Mouse (Mus musculus) spleen, adult 18-20 months (tissue): Measurements from ENCODE around the gene Gm10663.

Experiments
- DNase-seq, 2 experiments: peaks; one replicate each; pipeline ENCODE4 v3.0.0; 2022; ENCODE audit warnings: mixed read lengths in 2 of 2

Gm10663 gene

GRCm38 (mm10) chr8:65088120-65088519 is 13.3 kb downstream of the Gm10663 start:
- DNase-seq = no peak

DNA sequence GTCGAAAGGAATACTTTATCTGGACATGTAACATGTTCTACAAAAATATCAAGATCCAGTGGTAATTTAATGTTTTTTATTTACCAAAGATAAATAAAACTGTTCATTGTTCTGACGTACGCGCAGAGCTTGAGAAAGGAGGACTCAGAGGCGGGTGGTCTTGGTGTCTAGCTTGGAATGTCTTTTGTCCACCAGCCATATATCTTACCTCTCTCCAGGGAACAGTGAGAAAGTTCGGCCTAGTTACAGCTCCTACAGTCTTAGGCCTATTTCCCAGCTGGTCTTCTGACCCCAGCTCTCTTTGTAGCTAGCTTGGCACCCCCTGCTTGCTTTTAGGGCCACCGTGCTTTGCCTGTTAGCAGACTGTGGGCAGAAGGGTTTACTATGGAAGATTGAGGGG is 14.9 kb downstream of the Gm10663 start:
- no peak for DNase-seq

GRCm38 (mm10) chr8:65097760-65098415 is 23.1 kb downstream of the Gm10663 start:
- no peak for DNase-seq

DNA sequence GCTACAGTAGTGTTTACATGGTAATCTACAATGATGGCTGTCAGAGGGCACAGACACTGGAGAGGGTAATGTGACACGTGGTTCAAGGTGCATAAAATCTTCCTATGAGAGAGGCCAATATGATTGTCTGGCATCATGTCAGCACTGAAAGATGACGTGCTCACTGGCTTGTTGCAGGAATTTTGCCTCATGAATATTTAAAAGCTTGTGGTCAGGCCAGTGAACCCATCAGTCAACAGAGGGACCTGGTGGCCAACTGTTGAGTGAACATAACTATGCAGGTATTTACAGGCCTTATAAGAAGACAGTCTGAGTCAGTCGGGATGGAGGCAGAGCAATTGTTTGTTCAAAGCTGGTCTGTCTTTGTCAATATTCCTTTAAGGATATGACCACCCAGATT is 24.9 kb downstream of the Gm10663 start:
- no peak for DNase-seq

DNA sequence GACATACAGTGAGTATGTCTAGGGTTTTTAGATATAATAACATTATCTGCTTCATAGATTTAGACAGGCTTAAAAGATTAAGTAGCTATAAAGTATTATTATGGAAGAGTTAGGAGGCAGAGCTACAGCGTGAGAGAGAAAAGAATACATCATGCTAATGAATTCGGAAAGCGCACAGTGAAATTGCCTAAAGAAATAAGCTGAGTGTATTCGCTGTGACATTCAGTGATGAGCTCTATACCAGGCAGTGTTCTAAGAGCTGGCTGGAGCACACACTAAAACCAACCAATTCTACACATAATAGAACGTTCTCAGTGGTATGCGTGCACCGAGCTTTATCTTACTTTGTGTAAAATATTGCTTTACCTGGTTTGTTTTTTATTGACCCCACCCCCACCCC is 28.8 kb downstream of the Gm10663 start:
- no peak for DNase-seq

GRCm38 (mm10) chr8:65104041-65104440 is 29.2 kb downstream of the Gm10663 start:
- no peak for DNase-seq

DNA sequence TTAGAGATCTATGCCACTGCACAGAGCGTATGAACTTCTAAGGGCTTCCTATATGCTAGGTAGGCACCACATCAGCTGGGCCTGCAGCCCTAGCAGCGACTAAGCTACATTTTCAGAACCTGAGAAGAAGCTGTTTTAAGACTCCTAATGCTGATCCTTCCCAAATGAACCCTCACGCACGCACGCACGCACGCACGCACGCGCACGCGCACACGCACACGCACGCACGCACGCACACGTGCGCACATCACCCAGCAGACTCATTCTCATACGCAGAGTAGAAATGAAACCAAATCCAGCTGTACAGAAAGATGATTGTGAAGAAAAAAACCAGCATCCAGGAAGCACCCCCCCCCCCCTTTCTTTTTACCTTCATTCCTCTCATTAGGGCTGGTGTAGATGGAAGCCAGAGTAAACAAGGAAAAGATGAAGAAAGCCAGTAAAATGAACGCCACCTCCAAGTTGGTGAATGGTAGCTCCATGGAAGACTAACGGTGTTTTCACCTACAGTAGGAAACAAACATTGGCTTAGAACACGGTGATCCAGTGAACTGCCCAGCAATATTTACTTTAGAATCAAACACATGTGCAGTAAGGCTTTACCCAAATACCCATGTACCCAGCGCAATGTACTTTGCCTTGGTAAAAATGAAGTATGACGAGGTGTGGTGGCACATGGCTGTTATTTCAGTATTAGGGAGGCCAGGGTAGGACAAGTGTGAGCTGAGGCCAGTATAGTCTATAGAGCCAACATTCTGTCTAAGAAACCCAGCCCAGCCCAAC is 33.3 kb downstream of the Gm10663 start:
- no peak for DNase-seq

DNA sequence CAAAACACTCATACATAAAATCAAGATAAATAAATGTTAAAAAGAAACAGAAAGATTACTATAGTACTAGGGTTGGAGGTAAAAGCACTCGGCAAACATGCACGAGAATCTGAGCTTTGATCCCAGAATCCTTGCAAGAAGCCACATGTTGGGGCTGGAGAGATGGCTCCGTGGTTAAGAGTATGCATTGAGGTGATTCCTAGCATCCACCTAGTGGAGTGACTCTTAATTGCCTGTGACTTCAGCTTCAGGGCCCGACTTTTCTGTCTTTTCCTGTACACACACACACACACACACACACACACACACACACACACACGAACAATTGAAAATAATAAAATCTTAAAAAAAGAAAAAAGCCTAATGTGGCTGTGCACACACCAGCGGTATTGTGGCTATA is 34.1 kb downstream of the Gm10663 start:
- DNase-seq = no peak

DNA sequence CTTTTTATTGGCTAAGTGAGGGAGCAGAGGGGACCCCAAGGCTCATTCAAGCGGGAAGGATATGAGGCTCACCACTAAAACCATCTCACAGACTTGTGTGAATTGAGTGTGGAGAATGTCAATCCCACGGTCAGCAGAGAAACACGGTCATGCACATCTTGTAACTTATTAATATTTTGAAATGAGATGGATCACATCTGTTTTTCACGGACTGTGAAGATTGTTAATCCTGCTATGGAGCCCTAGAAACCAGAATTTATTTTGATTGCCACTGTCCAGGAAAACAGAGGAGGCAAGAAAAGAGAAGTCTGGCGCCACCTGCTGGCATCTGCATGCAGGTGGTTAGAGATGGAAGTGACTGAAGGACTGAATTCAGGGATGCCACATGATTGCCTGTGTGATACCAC is 35.5 kb downstream of the Gm10663 start:
- peak; percentile 5 to 33 for DNase-seq

DNA sequence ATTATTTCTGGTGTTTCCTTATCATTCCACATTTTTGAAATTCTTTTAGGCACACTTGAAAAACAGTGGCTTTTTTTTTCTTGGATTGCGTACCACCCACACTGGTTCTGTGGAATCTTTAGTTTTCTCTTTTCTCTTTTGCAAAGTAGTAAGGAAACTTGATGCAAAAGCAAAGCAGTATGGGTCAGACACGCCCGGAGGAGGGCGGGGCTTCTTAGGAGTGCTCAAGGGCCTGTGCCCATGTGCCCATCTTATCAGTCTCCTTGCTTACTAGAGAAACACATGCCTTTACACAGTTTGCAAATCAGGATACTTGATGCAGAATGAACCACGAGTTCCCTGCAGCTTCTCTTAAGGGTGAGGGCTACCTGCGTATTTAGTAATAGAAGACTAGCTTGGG is 37.3 kb downstream of the Gm10663 start:
- no peak for DNase-seq

- no peak for DNase-seq
These were observed 51.2 kb downstream of the Gm10663 start for GRCm38 (mm10) chr8:65126014-65126413.

DNA sequence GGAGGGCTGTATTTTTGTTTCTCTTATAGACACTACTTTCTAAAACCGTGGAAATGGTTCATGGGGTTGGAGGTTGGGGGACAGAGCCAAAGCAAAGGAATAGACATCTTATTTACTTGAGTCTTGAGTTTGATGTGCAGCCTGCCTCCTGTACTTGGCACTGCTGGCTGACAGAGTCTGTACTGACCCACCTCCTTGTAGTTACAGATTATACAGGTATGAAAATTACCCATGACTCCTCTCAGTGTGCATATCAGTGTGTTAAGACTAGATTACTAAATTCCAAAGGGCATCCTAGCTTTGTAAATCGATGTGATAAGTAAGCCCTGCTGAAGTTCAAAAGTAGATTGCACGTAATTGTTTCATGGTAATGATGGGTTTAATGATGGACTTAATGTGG is 51.6 kb downstream of the Gm10663 start:
- DNase-seq = no peak
